Mouse (Mus musculus) midbrain, postnatal 0 days (tissue): ENCODE data around the gene Cdc42bpb. TPM values are rescaled to one million over a fixed set of nuclear protein-coding genes. Genes with fewer than 3 reads are reported as not detected.
A peak's percentile ranks its signal among the peaks of the same experiment; 100 is the strongest.

Source experiments
- ATAC-seq: fragments of 200-750 bp; cut with Nextera tagmentation; 2 replicates; pipeline ENCODE4 v1.8.0; 2017; ENCODE audit warnings: moderate number of reproducible peaks, mild to moderate bottlenecking, moderate TSS enrichment, moderate library complexity; ENCODE audit not compliant: low FRiP score
- DNase-seq: peaks from one replicate; pipeline ENCODE4 v3.0.0-alpha.2; 2015; ENCODE audit warnings: low spot score
- H3K27ac ChIP-seq: fragments of 300-500 bp; sonication (generic); 2 replicates; pipeline ENCODE4 v1.5.1; 2014; ENCODE audit warnings: low read depth, mild to moderate bottlenecking, low read length, mixed read lengths
- H3K27me3 ChIP-seq: fragments of 300-500 bp; sonication (generic); 2 replicates; pipeline ENCODE4 v1.6.1; 2014; ENCODE audit warnings: low read length, control low read depth, mixed read lengths; ENCODE audit not compliant: insufficient read depth
- H3K36me3 ChIP-seq: fragments of 300-500 bp; sonication (generic); 2 replicates; pipeline ENCODE4 v1.6.1; 2014; ENCODE audit warnings: low read length, control low read depth, mixed read lengths; ENCODE audit not compliant: insufficient read depth
- H3K4me1 ChIP-seq: fragments of 300-500 bp; sonication (generic); 2 replicates; pipeline ENCODE4 v1.6.1; 2014; ENCODE audit warnings: mild to moderate bottlenecking, control low read depth, antibody characterized with exemption, low read length, mixed read lengths; ENCODE audit not compliant: insufficient read depth
- H3K4me2 ChIP-seq: fragments of 300-500 bp; sonication (generic); 2 replicates; pipeline ENCODE4 v1.6.1; 2014; ENCODE audit warnings: low read depth, mild to moderate bottlenecking, low read length, mixed read lengths; ENCODE audit not compliant: poor library complexity, severe bottlenecking
- H3K4me3 ChIP-seq: fragments of 300-500 bp; sonication (generic); 2 replicates; pipeline ENCODE4 v1.5.1; 2014; ENCODE audit warnings: low read depth, mild to moderate bottlenecking, low read length, moderate library complexity
- H3K9ac ChIP-seq: fragments of 300-500 bp; sonication (generic); replicated peaks from 2 replicates; pipeline ENCODE4 v1.6.1; 2014; ENCODE audit warnings: mild to moderate bottlenecking, low read length, moderate library complexity, mixed read lengths; ENCODE audit not compliant: poor library complexity, severe bottlenecking
- H3K9me3 ChIP-seq: fragments of 300-500 bp; sonication (generic); 2 replicates; pipeline ENCODE4 v1.6.1; 2016; ENCODE audit warnings: low read length, control low read depth
- CTCF ChIP-seq: IDR thresholded peaks from 2 replicates; pipeline ENCODE4 v1.5.1; 2016; ENCODE audit warnings: antibody characterized with exemption, mild to moderate bottlenecking
- WGBS: fragments of 180-500 bp; shearing (Covaris S2); extraction: QIAGEN DNeasy Blood & Tissue Kit; methylation state at CpG from one replicate; pipeline ENCODE4 v1.1.7; 2014; 5-methylcytosine and 5-hydroxymethylcytosine counted together
- polyA plus RNA-seq: library from polyadenylated mRNA; unstranded; fragments of >200 nt; fragmentation: Nextera tagmentation; extraction: Ambion mirVana; gene quantifications from 2 replicates; pipeline ENCODE4 v1.2.1, GENCODE M21; 2015
- total RNA-seq: library from RNA; depleted of rRNA; stranded (reverse); fragments of >200 nt; gene quantifications from 2 replicates; pipeline ENCODE4 v1.2.3, GENCODE M21; 2014

Gene Cdc42bpb
- total and polyA plus RNA-seq, 2 experiments from 2014 or later = 35.4 to 259 TPM

DNA sequence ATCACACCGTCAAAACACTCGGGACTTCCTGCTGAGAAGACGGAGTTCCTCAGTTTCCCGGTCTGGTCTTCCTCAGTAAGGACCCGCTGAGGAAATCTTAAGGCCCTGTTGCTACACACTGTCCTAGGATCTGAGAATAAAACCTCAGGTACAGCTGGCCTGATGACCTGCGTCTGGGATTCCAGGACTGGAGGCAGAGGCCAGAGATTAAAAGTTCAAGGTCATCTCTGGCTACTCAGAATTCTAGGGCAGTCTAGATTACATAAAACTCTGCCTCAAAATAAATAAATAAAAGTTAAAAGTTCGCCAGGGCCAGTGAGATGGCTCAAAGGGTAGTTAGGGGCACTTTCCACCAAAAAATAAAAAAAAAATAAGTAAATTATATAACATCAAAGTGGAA lies 5.6 kb downstream of the Cdc42bpb start:
- WGBS = 89% methylated on average over 7 of the region's 7 CpGs
- no peak overlapping the region for H3K9ac ChIP-seq
- H3K36me3 ChIP-seq = no peaks in the 10 kb centered on the region
- H3K9me3 ChIP-seq = no peaks in the 10 kb centered on the region
- H3K27ac ChIP-seq = no peak overlapping the region
- peaks cover 8% of the 10 kb centered on the region; the same call in 1 of the 2 replicates for H3K4me1 ChIP-seq
- H3K4me2 ChIP-seq = no peak overlapping the region
- H3K4me3 ChIP-seq = no peak overlapping the region
- ATAC-seq = no peak
- no peak for DNase-seq
- no peak for TF ChIP-seq CTCF
- no peaks in the 10 kb centered on the region for H3K27me3 ChIP-seq

DNA sequence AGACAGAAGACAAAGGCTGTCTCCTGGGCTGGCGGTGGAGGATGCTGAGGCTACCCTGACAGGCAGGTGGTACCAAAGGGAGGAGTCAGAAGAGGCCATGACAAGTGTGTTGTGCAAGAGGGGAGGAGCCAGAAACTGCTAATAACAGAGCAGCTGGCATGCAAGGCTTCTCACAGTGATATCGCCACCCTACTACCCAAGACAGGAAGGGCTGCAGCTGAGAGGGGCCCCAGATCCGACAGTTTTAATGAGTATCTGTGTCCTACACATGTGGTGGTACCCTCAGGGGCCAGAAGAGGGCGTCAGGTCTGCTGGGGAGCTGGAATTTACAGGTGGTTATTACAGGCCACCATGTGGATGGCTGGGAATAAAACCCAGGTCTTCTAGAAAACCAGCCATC lies 7.3 kb downstream of the Cdc42bpb start:
- DNase-seq (no peak), ATAC-seq (no peak)
- no peak overlapping the region for H3K4me3 ChIP-seq
- peak; percentile 47 for TF ChIP-seq CTCF
- no peak overlapping the region for H3K27ac ChIP-seq
- WGBS = 50% methylated on average over 4 of the region's 4 CpGs
- peaks cover 3% of the 10 kb centered on the region; the same call in 1 of the 2 replicates for H3K4me1 ChIP-seq
- no peaks in the 10 kb centered on the region for H3K36me3 ChIP-seq
- no peak overlapping the region for H3K9ac ChIP-seq
- H3K27me3 ChIP-seq = no peaks in the 10 kb centered on the region
- no peaks in the 10 kb centered on the region for H3K9me3 ChIP-seq
- no peak overlapping the region for H3K4me2 ChIP-seq

- no peaks in the 10 kb centered on the region for H3K9me3 ChIP-seq
- no peak overlapping the region for H3K9ac ChIP-seq
- no peak overlapping the region for H3K4me3 ChIP-seq
- TF ChIP-seq CTCF = no peak
- DNase-seq (no peak), ATAC-seq (no peak)
- no peaks in the 10 kb centered on the region for H3K36me3 ChIP-seq
- WGBS = 79% methylated on average over 7 of the region's 7 CpGs
- H3K27ac ChIP-seq = no peak overlapping the region
- H3K4me2 ChIP-seq = no peak overlapping the region
- H3K4me1 ChIP-seq = peaks cover 3% of the 10 kb centered on the region; the same call in 1 of the 2 replicates
- no peaks in the 10 kb centered on the region for H3K27me3 ChIP-seq
Measured at GRCm38 (mm10) chr12:111367065-111367464, 10.5 kb downstream of the Cdc42bpb start.

DNA sequence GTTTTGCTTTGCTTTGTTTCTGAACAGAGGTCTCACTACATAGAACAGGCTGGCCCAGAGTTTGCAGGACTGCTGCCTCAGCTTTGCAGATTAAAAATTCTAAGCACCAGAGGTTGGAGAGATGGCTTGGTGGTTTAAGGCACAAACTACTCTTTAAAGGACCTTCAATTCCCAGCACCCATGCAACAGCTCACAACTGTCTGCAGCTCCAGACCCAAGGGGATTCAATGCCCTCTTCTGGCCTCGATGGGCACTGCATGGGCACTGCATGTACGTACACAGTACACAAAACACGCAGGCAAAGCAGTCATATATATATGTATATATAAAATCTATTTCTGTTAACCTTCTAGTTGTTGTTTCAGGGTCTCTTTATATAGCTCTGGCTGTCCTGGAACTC lies 13.3 kb downstream of the Cdc42bpb start:
- peaks cover 3% of the 10 kb centered on the region; the same call in 1 of the 2 replicates for H3K4me1 ChIP-seq
- DNase-seq = no peak
- 95% methylated on average over 3 of the region's 3 CpGs for WGBS
- H3K27me3 ChIP-seq = no peaks in the 10 kb centered on the region
- no peak overlapping the region for H3K27ac ChIP-seq
- H3K4me2 ChIP-seq = no peak overlapping the region
- no peak overlapping the region for H3K4me3 ChIP-seq
- no peaks in the 10 kb centered on the region for H3K9me3 ChIP-seq
- ATAC-seq = no peak
- TF ChIP-seq CTCF = peak; percentile 43
- no peak overlapping the region for H3K9ac ChIP-seq
- H3K36me3 ChIP-seq = no peaks in the 10 kb centered on the region

GRCm38 (mm10) chr12:111361319-111362098 lies 16.0 kb downstream of the Cdc42bpb start:
- no peak for DNase-seq
- TF ChIP-seq CTCF = no peak
- H3K4me1 ChIP-seq = peaks cover 7% of the 10 kb centered on the region; the same call in 1 of the 2 replicates

GRCm38 (mm10) chr12:111360671-111361070 lies 16.8 kb downstream of the Cdc42bpb start:
- WGBS = 89% methylated on average over 16 of the region's 16 CpGs
- TF ChIP-seq CTCF = no peak

More at GRCm38 (mm10) chr12:111361319-111362098, 16.0 kb downstream of the Cdc42bpb start:
- no peak overlapping the region for H3K4me3 ChIP-seq
- H3K36me3 ChIP-seq = no peaks in the 10 kb centered on the region
- no peaks in the 10 kb centered on the region for H3K27me3 ChIP-seq
- H3K9me3 ChIP-seq = no peaks in the 10 kb centered on the region
- H3K9ac ChIP-seq = no peak overlapping the region
- ATAC-seq = no peak
- 81% methylated on average over 14 of the region's 14 CpGs for WGBS
- H3K27ac ChIP-seq = no peak overlapping the region
- no peak overlapping the region for H3K4me2 ChIP-seq

More at GRCm38 (mm10) chr12:111360671-111361070, 16.8 kb downstream of the Cdc42bpb start:
- Histone ChIP-seq H3K4me1 (peaks cover 7% of the 10 kb centered on the region; the same call in 1 of the 2 replicates), H3K9ac (no peak overlapping the region), H3K4me3 (no peak overlapping the region), H3K4me2 (no peak overlapping the region), H3K27ac (no peak overlapping the region), H3K9me3 (no peaks in the 10 kb centered on the region), H3K36me3 (no peaks in the 10 kb centered on the region), H3K27me3 (no peaks in the 10 kb centered on the region)
- ATAC-seq (no peak), DNase-seq (peak; percentile 35)
